8 mouse cellular contexts compared by ENCODE assay signal in the genomic region with DNA sequence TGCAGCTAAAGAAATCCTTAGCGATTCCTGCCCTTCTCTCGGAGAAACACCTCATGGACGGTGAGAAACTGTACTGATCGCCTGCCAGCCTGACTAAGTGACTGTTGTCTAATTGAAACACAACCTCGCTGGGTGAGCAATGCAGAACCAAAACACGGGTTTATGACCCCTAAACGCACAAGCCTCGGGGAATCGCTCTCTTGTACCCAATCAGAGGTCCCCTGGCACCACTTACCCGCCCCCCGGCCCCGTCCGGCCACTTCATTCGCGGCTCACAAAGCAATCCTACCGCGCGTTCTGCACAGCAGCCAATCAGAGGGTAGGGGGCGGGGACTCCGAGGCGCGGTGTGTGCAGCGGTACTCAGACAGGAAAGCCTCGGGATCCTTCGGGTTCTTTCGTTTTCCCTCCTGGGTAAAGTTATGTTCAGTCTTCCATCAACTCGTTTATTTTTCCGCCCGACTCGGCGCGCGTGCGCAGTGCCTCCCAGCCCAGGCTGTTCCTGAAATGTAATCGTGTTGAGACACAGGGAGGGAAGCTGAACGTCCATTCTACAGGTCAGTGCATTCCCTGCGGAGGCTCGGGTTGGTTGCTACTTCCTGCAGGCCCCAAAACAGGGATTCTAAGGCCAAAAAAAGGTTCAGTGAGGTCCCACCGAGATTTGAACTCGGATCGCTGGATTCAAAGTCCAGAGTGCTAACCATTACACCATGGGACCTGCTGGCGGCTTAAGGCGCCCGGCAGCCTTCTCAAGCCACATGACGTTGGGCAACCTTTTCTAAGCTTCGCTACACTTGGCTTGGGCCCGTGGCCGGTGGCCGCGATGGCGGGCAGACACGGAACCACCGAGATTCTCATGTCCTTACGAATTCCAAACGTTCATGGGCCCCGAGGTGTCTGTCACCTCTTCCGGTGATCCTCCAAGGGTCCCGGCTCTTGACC. TPM values are rescaled to one million over a fixed set of nuclear protein-coding genes. Genes with fewer than 3 reads are reported as not detected.
DNase-seq lines count a peak whose midpoint lies in the region; ATAC-seq and TF ChIP-seq lines count a peak whose summit lies in the region.

No protein-coding gene starts in this region.

- ATAC-seq in forebrain, postnatal 0 days, result peak; percentile 99
- ATAC-seq in lung, embryonic 15.5 days (ENCODE audit: borderline replicate concordance, extremely low read depth, low FRiP score, low TSS enrichment), result peak; percentile 99

- H3K4me1 ChIP-seq in MEL (ENCODE audit: control insufficient read depth in 1 of 2, insufficient read depth in 2 of 2, low read length in 2 of 2), result peaks cover 8 to 19% of the 10 kb centered on the region in 2 experiments
- H3K4me1 ChIP-seq in cerebellum, adult 2 months (ENCODE audit: control insufficient read depth, insufficient read depth, low read length), result no peaks in the 10 kb centered on the region; the same call in 1 of the 2 replicates
- peaks cover 5% of the 10 kb centered on the region; the same call in 1 of the 2 replicates for H3K4me1 ChIP-seq in forebrain, postnatal 0 days (ENCODE audit: insufficient read depth)
- peaks cover 15% of the 10 kb centered on the region for H3K4me1 ChIP-seq in lung, embryonic 15.5 days

- peaks cover 2 to 30% of the 10 kb centered on the region in 2 experiments for H3K36me3 ChIP-seq in MEL (ENCODE audit: control insufficient read depth in 1 of 2, insufficient read depth in 2 of 2, low read length in 2 of 2)
- H3K36me3 ChIP-seq in forebrain, postnatal 0 days (ENCODE audit: insufficient read depth), result no peaks in the 10 kb centered on the region
- H3K36me3 ChIP-seq in lung, embryonic 15.5 days, result no peaks in the 10 kb centered on the region

- peak; percentile 100 for DNase-seq in MEL (ENCODE audit: low read depth, low spot score)
- DNase-seq in cerebellum, adult 2 months, result peak; percentile 97 to 98
- peak; percentile 98 for DNase-seq in forebrain, postnatal 0 days
- DNase-seq in heart, postnatal 4 days, result peak; percentile 97
- peak; percentile 96 to 98 for DNase-seq in layer of hippocampus, adult 8-10 months (ENCODE audit: low spot score in 2 of 2)
- peak; percentile 95 for DNase-seq in ovary, adult 18-20 months (ENCODE audit: low spot score)
- DNase-seq in thymus, postnatal 0 days (ENCODE audit: low spot score), result peak; percentile 99

- peaks cover 8% of the 10 kb centered on the region for H3K79me2 ChIP-seq in MEL (ENCODE audit: control insufficient read depth, insufficient read depth, low read length, poor library complexity)

- H3K4me2 ChIP-seq in forebrain, postnatal 0 days (ENCODE audit: low read depth), result peak overlapping the region; percentile 60
- H3K4me2 ChIP-seq in lung, embryonic 15.5 days, result peak overlapping the region; percentile 77

- peak; percentile 64 to 77; a peak in 3 of 4 replicates for TF ChIP-seq POLR2A in MEL (IDR thresholded peaks at IDR 0.05; ENCODE audit: control insufficient read depth in 1 of 2, insufficient read depth in 1 of 2, low read depth in 1 of 2, low read length in 2 of 2, poor library complexity in 1 of 2)
- TF ChIP-seq POLR2A in cerebellum, adult 2 months (IDR thresholded peaks at IDR 0.05; ENCODE audit: borderline replicate concordance, insufficient read depth, low read length), result peak; percentile 68; the same call in 1 of the 2 replicates

- WGBS in cerebellum, adult 2 months, result under 1% methylated on average over 58 of the region's 58 CpGs
- WGBS in forebrain, postnatal 0 days, result under 1% methylated on average over 58 of the region's 58 CpGs
- WGBS in lung, embryonic 15.5 days, result under 1% methylated on average over 58 of the region's 58 CpGs

- TF ChIP-seq RAD21 in MEL (IDR thresholded peaks at IDR 0.05; ENCODE audit: low read depth, low read length), result no peak

- no peak; a peak in 1 of 4 replicates for TF ChIP-seq EP300 in MEL (IDR thresholded peaks at IDR 0.05; ENCODE audit: low read depth in 1 of 2, low read length in 2 of 2)

- H3K9ac ChIP-seq in MEL (ENCODE audit: control insufficient read depth, low read depth, low read length, poor library complexity, severe bottlenecking), result peak overlapping the region; percentile 79
- H3K9ac ChIP-seq in forebrain, postnatal 0 days, result peak overlapping the region; percentile 65
- H3K9ac ChIP-seq in lung, embryonic 15.5 days, result peak overlapping the region; percentile 68

- peak overlapping the region; percentile 86 for H3K27ac ChIP-seq in MEL (ENCODE audit: control insufficient read depth, low read depth, low read length)
- H3K27ac ChIP-seq in cerebellum, adult 2 months (ENCODE audit: insufficient read depth, low read length), result peak overlapping the region; percentile 48
- peak overlapping the region; percentile 89 for H3K27ac ChIP-seq in forebrain, postnatal 0 days (ENCODE audit: low read depth, low read length)
- H3K27ac ChIP-seq in lung, embryonic 15.5 days, result peak overlapping the region; percentile 96

- peak overlapping the region; percentile 55 to 70 for H3K4me3 ChIP-seq in MEL (ENCODE audit: control insufficient read depth in 1 of 2, insufficient read depth in 1 of 2, low read depth in 2 of 2, low read length in 2 of 2)
- peak overlapping the region; percentile 76 for H3K4me3 ChIP-seq in cerebellum, adult 2 months (replicated peaks; ENCODE audit: insufficient read depth, low read depth, low read length)
- peak overlapping the region; percentile 94 for H3K4me3 ChIP-seq in forebrain, postnatal 0 days (ENCODE audit: low read depth, low read length)
- peak overlapping the region; percentile 72 for H3K4me3 ChIP-seq in lung, embryonic 15.5 days

- H3K9me3 ChIP-seq in MEL (replicated peaks; ENCODE audit: insufficient read depth, low read length), result no peaks in the 10 kb centered on the region
- H3K9me3 ChIP-seq in forebrain, postnatal 0 days (ENCODE audit: low read length), result no peaks in the 10 kb centered on the region
- no peaks in the 10 kb centered on the region for H3K9me3 ChIP-seq in lung, embryonic 15.5 days

- H3K27me3 ChIP-seq in MEL (ENCODE audit: control insufficient read depth in 1 of 2, insufficient read depth in 2 of 2, low read length in 2 of 2), result no peaks in the 10 kb centered on the region
- no peaks in the 10 kb centered on the region for H3K27me3 ChIP-seq in cerebellum, adult 2 months (ENCODE audit: control insufficient read depth, insufficient read depth, low read length)
- no peaks in the 10 kb centered on the region for H3K27me3 ChIP-seq in forebrain, postnatal 0 days (ENCODE audit: insufficient read depth, low read length)
- no peaks in the 10 kb centered on the region for H3K27me3 ChIP-seq in lung, embryonic 15.5 days

- no peak for TF ChIP-seq CTCF in MEL (IDR thresholded peaks at IDR 0.05 in 2 of 3, conservative IDR thresholded peaks at IDR 0.05 in 1 of 3; ENCODE audit: control insufficient read depth in 1 of 3, insufficient read depth in 1 of 3, low read depth in 2 of 3, low read length in 3 of 3, poor library complexity in 1 of 3, severe bottlenecking in 1 of 3)
- TF ChIP-seq CTCF in cerebellum, adult 2 months (IDR thresholded peaks at IDR 0.05; ENCODE audit: borderline replicate concordance, insufficient read depth, low read depth, low read length), result no peak
- no peak for TF ChIP-seq CTCF in forebrain, postnatal 0 days (IDR thresholded peaks at IDR 0.05; ENCODE audit: low read depth)

RNA-seq across cellular contexts. Expression of a gene that starts 16.5 kb away (rescaled TPM):
- total RNA-seq in MEL (2012; rRNA removed), result 3.2 and 3.3 TPM in 2 replicates
- polyA plus RNA-seq in MEL (2012; ENCODE audit: insufficient read depth in 1 of 2, insufficient read length in 2 of 2, low read depth in 1 of 2, low replicate concordance in 2 of 2, missing spikeins in 1 of 2), result 10 to 100 TPM in 1 of 2 experiments, not detected in 1; 15.4 TPM
- 3.2 and 3.9 TPM in 2 replicates for polyA plus RNA-seq in cerebellum, adult 2 months (2012; rRNA removed)
- total RNA-seq in forebrain, postnatal 0 days (2014; rRNA removed), result 0.19 and 0.62 TPM in 2 replicates
- polyA plus RNA-seq in forebrain, postnatal 0 days (2015; fragmentation: Nextera tagmentation; extraction: Ambion mirVana), result 1.4 and 1.5 TPM in 2 replicates
- total RNA-seq in heart, postnatal 4 days (2021), result 10 to 100 TPM; 16.7 to 19.5 TPM
- 10 to 100 TPM in 2 of 4 experiments, 1 to 10 TPM in 2; 5.0 to 38.5 (median 21.7) TPM for total RNA-seq in layer of hippocampus, adult 8-10 months (2022)
- 11.4 and 19.7 TPM in 2 replicates for polyA plus RNA-seq in lung, embryonic 15.5 days (2015; fragmentation: Nextera tagmentation; extraction: Ambion mirVana)
- polyA plus RNA-seq in thymus, postnatal 0 days (2015; fragmentation: Nextera tagmentation; extraction: Ambion mirVana), result 181 and 185 TPM in 2 replicates

RNA-seq across cellular contexts. Expression of a gene that starts 21.8 kb away (rescaled TPM):
- total RNA-seq in MEL (2012; rRNA removed), result 23.5 and 24.0 TPM in 2 replicates
- 10 to 100 TPM in 1 of 2 experiments, not detected in 1; 25.9 TPM for polyA plus RNA-seq in MEL (2012; ENCODE audit: insufficient read depth in 1 of 2, insufficient read length in 2 of 2, low read depth in 1 of 2, low replicate concordance in 2 of 2, missing spikeins in 1 of 2)
- 3.5 and 5.4 TPM in 2 replicates for polyA plus RNA-seq in cerebellum, adult 2 months (2012; rRNA removed)
- total RNA-seq in forebrain, postnatal 0 days (2014; rRNA removed), result 1.0 and 1.6 TPM in 2 replicates
- polyA plus RNA-seq in forebrain, postnatal 0 days (2015; fragmentation: Nextera tagmentation; extraction: Ambion mirVana), result 1.9 and 2.9 TPM in 2 replicates
- 10 to 100 TPM; 23.2 to 23.8 TPM for total RNA-seq in heart, postnatal 4 days (2021)
- total RNA-seq in layer of hippocampus, adult 8-10 months (2022), result 10 to 100 TPM in 2 of 4 experiments, 1 to 10 TPM in 2; 1.4 to 20.3 (median 11.8) TPM
- 18.9 and 20.9 TPM in 2 replicates for polyA plus RNA-seq in lung, embryonic 15.5 days (2015; fragmentation: Nextera tagmentation; extraction: Ambion mirVana)
- polyA plus RNA-seq in thymus, postnatal 0 days (2015; fragmentation: Nextera tagmentation; extraction: Ambion mirVana), result 92.9 and 111 TPM in 2 replicates

RNA-seq across cellular contexts. Expression of a gene that starts 34.5 kb away (rescaled TPM):
- 15.4 and 17.7 TPM in 2 replicates for total RNA-seq in MEL (2012; rRNA removed)
- 10 to 100 TPM in 1 of 2 experiments, not detected in 1; 76.0 TPM for polyA plus RNA-seq in MEL (2012; ENCODE audit: insufficient read depth in 1 of 2, insufficient read length in 2 of 2, low read depth in 1 of 2, low replicate concordance in 2 of 2, missing spikeins in 1 of 2)
- polyA plus RNA-seq in cerebellum, adult 2 months (2012; rRNA removed), result 110 and 122 TPM in 2 replicates
- 0.90 and 2.7 TPM in 2 replicates for total RNA-seq in forebrain, postnatal 0 days (2014; rRNA removed)
- not detected in 2 replicates for polyA plus RNA-seq in forebrain, postnatal 0 days (2015; fragmentation: Nextera tagmentation; extraction: Ambion mirVana)
- total RNA-seq in heart, postnatal 4 days (2021), result 10 to 100 TPM; 71.7 to 82.2 TPM
- 10 to 100 TPM; 44.2 to 51.8 (median 50.0) TPM for total RNA-seq in layer of hippocampus, adult 8-10 months (2022)
- 0.32 and 0.84 TPM in 2 replicates for polyA plus RNA-seq in lung, embryonic 15.5 days (2015; fragmentation: Nextera tagmentation; extraction: Ambion mirVana)
- 0.36 and 0.46 TPM in 2 replicates for polyA plus RNA-seq in thymus, postnatal 0 days (2015; fragmentation: Nextera tagmentation; extraction: Ambion mirVana)

RNA-seq across cellular contexts. Expression of a gene that starts 55.9 kb away (rescaled TPM):
- total RNA-seq in MEL (2012; rRNA removed), result 0.15 and 0.16 TPM in 2 replicates
- 1 to 10 TPM in 1 of 2 experiments, not detected in 1; 4.5 TPM for polyA plus RNA-seq in MEL (2012; ENCODE audit: insufficient read depth in 1 of 2, insufficient read length in 2 of 2, low read depth in 1 of 2, low replicate concordance in 2 of 2, missing spikeins in 1 of 2)
- polyA plus RNA-seq in cerebellum, adult 2 months (2012; rRNA removed), result not detected in 2 replicates
- not detected in 2 replicates for total RNA-seq in forebrain, postnatal 0 days (2014; rRNA removed)
- not detected in 2 replicates for polyA plus RNA-seq in forebrain, postnatal 0 days (2015; fragmentation: Nextera tagmentation; extraction: Ambion mirVana)
- total RNA-seq in heart, postnatal 4 days (2021), result not detected
- not detected for total RNA-seq in layer of hippocampus, adult 8-10 months (2022)
- polyA plus RNA-seq in lung, embryonic 15.5 days (2015; fragmentation: Nextera tagmentation; extraction: Ambion mirVana), result 0.13 and 0.30 TPM in 2 replicates
- polyA plus RNA-seq in thymus, postnatal 0 days (2015; fragmentation: Nextera tagmentation; extraction: Ambion mirVana), result 1.1 and 1.2 TPM in 2 replicates

Comparison
In these comparisons a context has a peak if more than half of its experiments do, and no peak if none do; other contexts are left out.
1. Peak in every context shown above with its lines: DNase-seq, ATAC-seq, H3K4me3 ChIP-seq and H3K27ac ChIP-seq.